Mouse (Mus musculus) ES-E14 (cell line): ENCODE data around the gene Cops9. TPM values are rescaled to one million over a fixed set of nuclear protein-coding genes. Genes with fewer than 3 reads are reported as not detected.

Experiments
- DNase-seq: peaks from one replicate; pipeline ENCODE4 v3.0.0-alpha.2; 2013; ENCODE audit warnings: low read depth, low spot score
- H3K27ac ChIP-seq: 2 replicates; pipeline ENCODE4 v1.5.1; 2012; ENCODE audit warnings: low read depth, mild to moderate bottlenecking, low read length, moderate library complexity, mixed read lengths; ENCODE audit not compliant: poor library complexity, insufficient read depth, severe bottlenecking
- H3K36me3 ChIP-seq: 2 replicates; pipeline ENCODE4 v1.6.1; 2012; ENCODE audit warnings: mild to moderate bottlenecking, low read length, moderate library complexity, mixed read lengths; ENCODE audit not compliant: control insufficient read depth, poor library complexity, insufficient read depth, severe bottlenecking
- H3K4me1 ChIP-seq, 2 experiments: fragments of 150-350 bp in 1 of 2; sonication (generic) in 1 of 2; 2 replicates each; pipeline ENCODE4 v1.6.1; 2012; ENCODE audit warnings: low read length in 2 of 2, mild to moderate bottlenecking in 1 of 2, mixed read lengths in 1 of 2; ENCODE audit not compliant: control insufficient read depth in 2 of 2, insufficient read depth in 2 of 2, poor library complexity in 1 of 2
- H3K4me3 ChIP-seq, 2 experiments: fragments of 150-350 bp in 1 of 2; sonication (generic) in 1 of 2; 2 replicates each; pipeline ENCODE4 v1.5.1; 2012; ENCODE audit warnings: low read length in 2 of 2, low read depth in 1 of 2, mild to moderate bottlenecking in 1 of 2, mixed read lengths in 1 of 2; ENCODE audit not compliant: insufficient read depth in 1 of 2, poor library complexity in 1 of 2, severe bottlenecking in 1 of 2
- H3K9ac ChIP-seq: 2 replicates; pipeline ENCODE4 v1.6.1; 2012; ENCODE audit warnings: low read depth, mild to moderate bottlenecking, low read length, mixed read lengths; ENCODE audit not compliant: poor library complexity, insufficient read depth, severe bottlenecking
- H3K9me3 ChIP-seq: fragments of 150-350 bp; sonication (generic); 2 replicates; pipeline ENCODE4 v1.6.1; 2012; ENCODE audit warnings: low read depth, mild to moderate bottlenecking, low read length; ENCODE audit not compliant: control insufficient read depth, insufficient read depth
- CHD2 ChIP-seq: IDR thresholded peaks from 2 replicates; pipeline ENCODE4 v1.6.1; 2014; ENCODE audit warnings: mild to moderate bottlenecking, low read depth, low read length, inconsistent platforms
- HCFC1 ChIP-seq: IDR thresholded peaks from 2 replicates; pipeline ENCODE4 v1.6.1; 2012; ENCODE audit warnings: low read length, inconsistent platforms, borderline replicate concordance; ENCODE audit not compliant: insufficient read depth
- MAFK ChIP-seq: IDR thresholded peaks from 2 replicates; pipeline ENCODE4 v1.6.1; 2014; ENCODE audit warnings: mild to moderate bottlenecking, low read depth, low read length, inconsistent platforms; ENCODE audit not compliant: insufficient read depth
- ZC3H11A ChIP-seq: IDR thresholded peaks from 2 replicates; pipeline ENCODE4 v1.6.1; 2012; ENCODE audit warnings: low read depth, mild to moderate bottlenecking, inconsistent platforms, low read length, borderline replicate concordance
- ZNF384 ChIP-seq: IDR thresholded peaks from 2 replicates; pipeline ENCODE4 v1.6.1; 2012; ENCODE audit warnings: low read depth, low read length, inconsistent platforms
- in situ Hi-C, 2 experiments: fragments of 600-800 bp; cut with MboI; formaldehyde crosslinking; loops; one replicate each; pipeline ENCODE4 v1.15.1; 2025; ENCODE audit warnings: low sequenced_read_pairs in 2 of 2, inconsistent platforms in 1 of 2; ENCODE audit not compliant: unreplicated experiment in 2 of 2
- total RNA-seq: library from RNA; depleted of rRNA; stranded (reverse); fragments of 300-350 nt; gene quantifications from 2 replicates; pipeline ENCODE4 v1.2.3, GENCODE M21; 2012

Cops9 gene
- total RNA-seq, 1 experiment: 176 TPM

DNA sequence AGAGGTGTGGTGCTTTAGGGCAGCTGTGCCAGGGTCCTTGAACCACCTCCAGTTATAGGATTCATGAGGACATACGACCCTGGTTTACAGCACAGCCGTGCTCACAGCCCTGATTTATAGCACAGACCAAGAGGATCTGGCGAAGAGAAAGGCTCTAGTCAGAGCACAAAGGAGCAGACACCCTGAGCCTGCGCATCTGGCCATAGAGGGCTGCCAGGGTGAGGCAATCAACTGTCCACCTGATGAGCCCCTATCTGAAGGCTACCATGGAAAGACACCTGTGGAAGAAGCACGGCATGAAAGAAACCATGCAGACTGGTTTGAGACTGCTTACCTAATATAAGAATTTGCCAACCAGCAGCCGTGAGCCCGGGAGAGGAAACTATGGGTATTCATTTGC, 4.8 kb upstream of the Cops9 start:
- Histone ChIP-seq H3K36me3 (no peaks in the 10 kb centered on the region), H3K27ac (no peak overlapping the region), H3K9me3 (no peaks in the 10 kb centered on the region), H3K4me3 (no peak overlapping the region), H3K9ac (no peak overlapping the region), H3K4me1 (peaks cover 3 to 4% of the 10 kb centered on the region in 2 experiments; a peak in 1 of 4 replicates)
- no peak for TF ChIP-seq HCFC1
- no peak for TF ChIP-seq CHD2
- no peak for TF ChIP-seq ZNF384
- no peak for TF ChIP-seq MAFK
- TF ChIP-seq ZC3H11A: no peak
- DNase-seq: no peak
- in situ Hi-C loops: no loop called here

- DNase-seq: no peak
- in situ Hi-C loops: no loop called here
These were observed 4.3 kb upstream of the Cops9 start for GRCm38 (mm10) chr1:92646111-92646510.

DNA sequence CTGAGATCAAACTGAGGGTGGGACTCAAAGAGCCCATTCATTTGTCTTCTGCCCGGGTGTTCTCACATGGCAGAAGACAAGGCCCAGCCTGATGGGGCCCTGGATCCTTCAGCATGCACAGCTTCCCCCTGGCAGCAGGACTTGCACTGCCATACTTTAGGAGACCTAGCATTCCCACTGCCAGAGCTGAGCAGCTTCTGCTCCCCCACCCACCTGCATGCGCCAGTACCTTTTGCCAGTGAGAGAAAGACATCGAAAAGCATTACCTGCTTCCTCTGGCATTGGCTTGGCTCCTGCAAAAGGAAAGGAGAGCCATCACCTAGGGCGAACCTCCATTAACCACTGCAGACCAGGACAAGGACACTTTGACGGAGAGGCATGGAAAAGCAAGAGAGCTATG, 3.1 kb upstream of the Cops9 start:
- H3K4me3 ChIP-seq: no peak overlapping the region
- no peak for TF ChIP-seq CHD2
- no peak for TF ChIP-seq HCFC1
- no peak for TF ChIP-seq ZC3H11A
- no peak for TF ChIP-seq MAFK
- no peak for TF ChIP-seq ZNF384
- no peak overlapping the region for H3K9ac ChIP-seq
- H3K4me1 ChIP-seq: peaks cover 3 to 4% of the 10 kb centered on the region in 2 experiments; a peak in 1 of 4 replicates
- in situ Hi-C loops: no loop called here
- DNase-seq: no peak
- H3K36me3 ChIP-seq: no peaks in the 10 kb centered on the region
- no peaks in the 10 kb centered on the region for H3K9me3 ChIP-seq
- H3K27ac ChIP-seq: no peak overlapping the region

More at GRCm38 (mm10) chr1:92646111-92646510, 4.3 kb upstream of the Cops9 start:
- H3K36me3 ChIP-seq: no peaks in the 10 kb centered on the region
- no peak overlapping the region for H3K9ac ChIP-seq
- TF ChIP-seq ZNF384: no peak
- H3K27ac ChIP-seq: no peak overlapping the region
- H3K4me3 ChIP-seq: no peak overlapping the region
- no peaks in the 10 kb centered on the region for H3K9me3 ChIP-seq
- peaks cover 3 to 4% of the 10 kb centered on the region in 2 experiments; a peak in 1 of 4 replicates for H3K4me1 ChIP-seq

GRCm38 (mm10) chr1:92643691-92644090, 1.9 kb upstream of the Cops9 start:
- no peak overlapping the region for H3K9ac ChIP-seq
- no peak overlapping the region for H3K27ac ChIP-seq
- H3K4me1 ChIP-seq: peaks cover 3 to 4% of the 10 kb centered on the region in 2 experiments; a peak in 1 of 4 replicates
- TF ChIP-seq CHD2 (no peak), HCFC1 (no peak), MAFK (no peak), ZNF384 (no peak), ZC3H11A (no peak)
- H3K9me3 ChIP-seq: no peaks in the 10 kb centered on the region
- H3K36me3 ChIP-seq: no peaks in the 10 kb centered on the region; the same call in 1 of the 2 replicates
- no peak overlapping the region for H3K4me3 ChIP-seq
- in situ Hi-C loops: no loop called here
- DNase-seq: no peak

DNA sequence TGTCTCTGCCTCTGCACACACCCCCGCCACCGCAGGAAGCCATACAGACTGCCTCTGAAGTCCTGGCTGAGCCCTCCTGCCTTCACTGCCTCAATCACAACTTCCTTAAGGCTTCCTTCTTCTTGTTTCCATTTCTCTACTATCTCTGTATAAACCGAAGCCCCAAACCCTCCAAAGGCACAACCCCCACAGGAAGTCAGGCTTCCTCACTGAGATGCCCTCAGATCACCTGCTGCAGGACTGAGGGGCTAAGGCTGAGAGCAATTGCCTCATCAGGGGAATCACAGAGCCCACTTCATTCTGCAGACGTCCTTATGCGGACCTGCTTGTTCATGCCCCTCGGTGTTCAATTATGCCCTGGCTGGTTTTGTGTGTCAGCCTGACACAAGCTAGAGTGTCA, 1.4 kb downstream of the Cops9 start:
- H3K36me3 ChIP-seq: peaks cover 12% of the 10 kb centered on the region
- in situ Hi-C loops: no loop called here
- H3K27ac ChIP-seq: no peak overlapping the region
- H3K9me3 ChIP-seq: no peaks in the 10 kb centered on the region
- no peak for DNase-seq
- no peak overlapping the region for H3K9ac ChIP-seq
- TF ChIP-seq MAFK (no peak), CHD2 (no peak)
- H3K4me3 ChIP-seq: no peak overlapping the region
- H3K4me1 ChIP-seq: 0 out of 4 replicates have a peak, but pooled peaks cover 0 to 3% of the 10 kb centered on the region in 2 experiments
